Mouse (Mus musculus) kidney, adult 8-10 months (tissue): ENCODE measurements at regions not wholly inside any gene's neighbourhood (a gene's known extent, or its start where the extent isn't known, plus 50 kb on each side); places are given as distances from the start of the nearest gene placed in this dataset.
"Not testable (repeated sequence)": the region's sequence is repeated elsewhere in the genome, so short reads cannot be mapped to it uniquely, and the experiment has no call there.

Experiments
- DNase-seq, 2 experiments: peaks; one replicate each; pipeline ENCODE4 v3.0.0; 2022

DNA sequence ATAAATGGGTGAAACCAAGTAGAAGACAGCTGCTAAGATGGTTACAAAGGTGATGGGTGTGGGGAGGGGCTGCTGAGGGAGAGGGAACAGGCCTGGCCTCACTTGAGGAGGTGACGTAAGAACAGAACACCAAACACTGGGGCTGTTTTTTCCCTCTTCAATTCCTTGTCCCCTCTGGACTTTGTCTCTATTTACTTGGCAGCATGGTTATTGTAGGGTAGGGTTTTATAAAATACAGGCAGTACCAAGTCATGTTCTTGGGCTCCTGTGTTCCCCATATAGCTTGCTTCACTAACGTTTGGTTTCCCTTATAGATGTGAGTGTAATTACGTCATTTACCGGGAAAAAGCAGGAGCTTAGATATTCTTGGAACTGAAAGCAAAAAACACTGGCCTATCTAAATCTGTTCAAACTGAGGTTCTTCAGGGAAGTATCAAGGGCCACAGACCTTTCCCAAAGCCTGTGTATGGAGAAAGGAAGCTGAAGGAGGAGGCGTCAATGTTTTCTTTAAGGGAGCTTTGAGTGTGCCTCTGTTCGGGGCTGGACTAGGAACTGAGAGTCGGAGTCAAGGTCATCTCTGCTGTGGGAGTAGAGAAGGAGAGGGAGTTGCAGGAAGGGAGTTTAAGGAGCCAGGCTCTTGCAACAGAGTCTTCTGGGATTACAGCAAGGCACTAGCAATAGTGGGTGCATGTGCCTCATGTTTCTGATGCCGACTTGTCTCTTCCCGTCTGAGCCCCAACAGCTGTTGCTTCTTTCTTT lies 85.1 kb upstream of the Atp1b1 start:
- no peak for DNase-seq

DNA sequence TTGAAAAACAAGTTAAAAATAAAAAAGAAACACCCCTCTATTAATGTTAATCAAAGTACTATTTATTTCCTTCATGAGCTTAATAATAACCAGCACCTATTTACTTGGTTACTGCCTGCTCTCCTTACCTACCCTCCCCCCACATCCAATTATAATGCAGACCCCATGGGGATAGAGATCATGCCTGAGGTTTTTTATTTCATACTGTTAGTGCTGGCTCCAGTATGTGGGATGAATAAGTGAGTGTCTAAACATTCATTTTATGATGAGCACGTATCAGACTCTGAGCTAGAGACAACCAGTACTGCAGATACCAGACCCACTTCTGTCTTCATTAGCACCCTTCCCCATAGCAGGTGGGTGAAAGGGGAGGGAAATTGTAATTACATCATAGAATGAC lies 83.6 kb upstream of the Atp1b1 start:
- no peak for DNase-seq

DNA sequence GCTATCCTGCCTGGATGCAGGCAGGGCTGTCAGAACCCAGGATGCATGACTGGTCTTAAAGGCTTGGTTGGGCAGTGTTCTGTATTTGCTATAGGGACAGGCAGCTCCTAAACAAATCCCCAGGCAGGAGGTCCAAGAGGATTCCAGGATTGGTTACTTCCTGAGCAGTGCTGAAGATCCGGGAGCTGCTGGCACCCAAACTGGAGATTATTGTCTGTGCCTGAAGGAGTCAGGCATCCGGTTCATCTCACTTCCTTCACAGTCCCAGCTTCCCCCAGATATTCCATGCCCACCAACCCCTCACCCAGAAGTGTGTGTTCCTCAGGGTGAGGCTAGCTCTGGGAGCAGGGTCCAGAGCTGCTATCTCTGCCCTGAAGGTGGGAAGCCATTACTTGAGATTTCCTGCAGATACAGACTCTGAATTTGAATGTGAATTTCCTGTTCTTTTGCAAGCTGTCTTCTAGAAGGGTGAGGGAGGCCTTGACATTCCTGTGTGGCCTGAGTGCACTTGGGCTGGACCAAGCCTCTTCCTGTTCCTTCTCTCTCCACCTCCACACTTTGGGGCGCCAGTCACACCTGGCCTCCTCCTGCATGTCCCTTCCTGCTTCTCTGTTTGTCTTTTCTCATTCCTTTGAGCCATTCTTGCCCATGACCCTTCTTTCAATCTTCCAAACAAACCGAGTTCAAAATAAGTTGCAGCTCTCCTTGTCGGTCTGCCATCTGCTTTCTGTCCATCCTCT lies 80.3 kb upstream of the Atp1b1 start:
- DNase-seq, result no peak

DNA sequence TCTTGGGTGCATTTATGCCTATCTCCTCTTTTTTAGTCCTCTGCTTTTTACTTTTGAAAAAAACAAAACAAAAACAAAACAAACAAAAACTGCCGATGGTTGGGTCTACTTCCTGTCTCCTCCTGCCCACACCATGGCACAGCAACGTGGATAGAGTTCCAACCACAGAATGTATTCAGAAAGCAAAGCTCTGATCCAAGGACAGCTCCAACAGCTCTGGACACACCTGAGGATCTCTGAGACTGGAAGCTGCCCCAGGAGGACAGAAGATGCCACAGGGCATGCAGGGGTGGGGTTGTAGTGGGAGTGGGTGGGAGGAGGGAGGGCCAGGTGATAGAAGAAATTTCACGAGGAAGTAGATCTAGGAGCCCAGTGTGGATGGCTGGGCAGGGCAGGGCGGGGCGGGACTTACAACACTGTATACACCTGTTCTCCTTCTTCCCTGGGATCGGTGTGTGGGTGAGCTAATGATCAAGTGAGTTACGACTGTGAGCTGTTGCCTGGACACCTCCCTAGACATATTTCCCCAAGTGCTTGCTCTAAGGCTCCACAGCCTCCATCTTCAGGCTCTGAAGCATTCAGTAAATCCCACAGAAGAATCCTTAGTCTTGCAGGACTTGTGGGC lies 79.3 kb upstream of the Atp1b1 start:
- no peak for DNase-seq

DNA sequence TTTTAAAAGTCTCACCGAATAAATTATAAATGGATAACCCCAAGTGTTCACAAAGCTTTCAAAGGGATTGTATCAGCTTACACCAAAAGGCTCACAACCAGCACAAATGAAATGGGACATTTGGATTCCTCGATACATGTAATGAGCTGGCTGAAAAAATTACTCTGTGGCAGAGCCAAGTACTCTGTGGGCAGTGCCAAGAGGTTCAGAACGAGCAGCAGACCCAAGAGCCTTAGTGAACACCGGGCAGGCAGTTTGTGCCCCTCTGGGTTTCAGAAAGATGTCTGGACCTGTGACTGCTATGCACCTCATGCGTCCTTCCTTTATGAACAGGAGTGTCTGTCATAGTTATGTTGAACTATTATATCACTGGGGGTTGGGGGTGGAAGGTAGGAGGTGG lies 74.0 kb upstream of the Atp1b1 start:
- no peak for DNase-seq

DNA sequence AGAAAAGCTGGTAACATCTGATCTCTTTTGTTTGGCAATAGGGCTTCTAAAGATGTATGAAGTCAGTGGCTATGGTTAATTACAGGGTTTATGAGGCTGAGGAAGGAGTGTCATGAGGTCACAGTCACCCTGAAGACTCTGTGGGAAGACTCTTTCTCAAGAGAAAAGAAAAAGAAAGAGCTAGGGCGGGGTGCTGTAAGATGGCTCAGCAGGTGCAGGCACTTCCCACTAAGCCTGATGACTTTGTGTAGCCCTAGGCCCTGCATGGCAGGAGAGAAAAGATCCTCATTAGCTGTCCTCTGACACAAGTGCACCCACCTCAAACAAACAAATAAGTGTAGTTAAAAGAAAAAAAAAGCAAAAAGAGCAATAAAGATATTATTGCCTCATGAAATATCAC lies 73.6 kb upstream of the Atp1b1 start:
- no peak for DNase-seq

DNA sequence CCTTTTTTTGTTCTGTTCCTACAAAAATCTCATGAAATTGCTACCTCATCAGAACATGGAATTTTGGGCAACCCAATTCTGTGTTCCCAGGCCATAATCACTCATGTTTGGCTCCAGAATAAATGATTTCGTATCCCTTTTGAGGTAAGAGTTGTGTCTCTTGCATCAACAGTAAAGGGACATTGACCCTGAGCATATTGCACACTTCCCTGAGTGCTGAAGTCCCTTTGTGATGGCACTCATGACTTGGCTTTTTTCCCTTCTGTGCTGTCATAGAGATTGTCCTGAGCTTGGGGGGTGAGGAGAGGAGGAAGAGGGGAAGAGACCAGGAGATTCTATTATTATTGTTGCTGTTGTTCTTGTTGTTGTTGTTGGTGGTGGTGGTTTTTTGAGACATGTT lies 68.6 kb upstream of the Atp1b1 start:
- no peak for DNase-seq

- DNase-seq, result no peak
These were observed 64.4 kb upstream of the Atp1b1 start for GRCm38 (mm10) chr1:164522377-164523150.

DNA sequence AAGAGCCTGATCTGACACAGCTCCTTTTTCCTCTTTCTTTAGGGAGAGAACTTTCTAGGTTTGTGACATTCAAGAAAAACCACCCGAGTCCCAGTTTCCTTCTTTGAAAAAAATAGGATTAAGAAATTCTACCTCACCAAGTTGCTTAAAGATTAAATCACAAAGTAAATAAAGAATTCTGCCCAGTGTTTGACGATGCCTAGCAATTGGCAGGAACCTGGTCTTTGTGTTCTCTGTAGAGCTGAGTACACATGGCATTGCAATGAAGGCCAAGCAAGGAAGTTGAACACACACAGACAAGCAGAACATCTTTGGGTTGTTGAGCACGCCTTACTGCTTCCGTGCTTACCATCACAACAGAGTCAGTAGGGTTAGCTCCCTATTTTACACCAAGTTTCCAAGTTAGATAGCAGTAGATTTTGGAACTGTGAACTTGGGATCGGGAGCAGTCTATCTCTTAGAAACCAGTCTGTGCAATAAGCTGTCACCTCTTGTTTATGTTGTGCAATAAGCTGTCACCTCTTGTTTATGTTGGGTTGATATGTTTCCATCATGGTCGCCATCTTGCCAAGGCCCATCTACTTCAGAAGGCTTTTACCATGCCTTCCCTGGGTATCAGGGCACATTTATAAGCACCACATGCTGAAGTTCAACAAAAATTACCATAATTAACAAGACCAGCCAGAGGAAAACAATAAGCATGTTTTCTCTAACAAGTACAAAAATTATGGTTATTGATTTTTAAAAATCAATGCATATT lies 63.4 kb upstream of the Atp1b1 start:
- no peak for DNase-seq

DNA sequence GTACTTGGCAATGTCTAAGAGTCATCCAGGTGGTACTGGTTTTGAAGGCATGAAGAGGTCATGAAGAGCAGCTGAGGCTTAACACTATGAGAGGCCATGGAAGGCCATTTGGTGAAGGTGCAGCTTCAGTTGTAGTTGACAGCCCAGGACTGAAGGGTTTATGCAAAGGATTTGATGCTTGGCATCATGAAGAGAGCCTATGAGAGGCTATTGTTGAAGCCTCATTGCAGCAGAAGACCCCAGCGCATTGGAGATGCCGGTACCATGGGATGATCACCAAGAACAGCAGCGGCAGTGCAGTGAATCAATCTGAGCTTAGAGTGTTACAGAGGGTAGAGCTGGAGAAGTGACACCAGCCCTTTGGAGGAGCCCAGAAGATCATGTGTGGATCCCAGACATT lies 60.7 kb upstream of the Atp1b1 start:
- no peak for DNase-seq

DNA sequence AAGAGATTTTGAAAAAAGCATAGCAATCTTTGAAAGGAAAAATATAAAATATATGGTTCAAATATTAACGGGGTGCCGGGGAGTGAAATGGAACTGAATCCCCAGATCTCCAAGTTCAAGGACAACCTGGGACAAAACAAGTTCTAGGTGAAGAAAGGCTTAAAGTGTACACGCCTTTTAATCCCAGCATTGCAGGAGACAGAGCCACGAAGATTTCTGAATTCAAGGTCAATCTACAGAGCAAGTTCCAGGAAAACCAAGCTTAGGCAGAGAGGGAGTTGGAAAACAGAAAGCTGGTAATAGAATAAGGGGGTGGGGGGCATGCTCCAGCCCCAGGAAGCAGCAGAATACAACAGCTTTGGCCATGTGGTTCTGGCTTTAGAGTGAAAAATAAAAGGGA lies 60.2 kb upstream of the Atp1b1 start:
- DNase-seq, result no peak

DNA sequence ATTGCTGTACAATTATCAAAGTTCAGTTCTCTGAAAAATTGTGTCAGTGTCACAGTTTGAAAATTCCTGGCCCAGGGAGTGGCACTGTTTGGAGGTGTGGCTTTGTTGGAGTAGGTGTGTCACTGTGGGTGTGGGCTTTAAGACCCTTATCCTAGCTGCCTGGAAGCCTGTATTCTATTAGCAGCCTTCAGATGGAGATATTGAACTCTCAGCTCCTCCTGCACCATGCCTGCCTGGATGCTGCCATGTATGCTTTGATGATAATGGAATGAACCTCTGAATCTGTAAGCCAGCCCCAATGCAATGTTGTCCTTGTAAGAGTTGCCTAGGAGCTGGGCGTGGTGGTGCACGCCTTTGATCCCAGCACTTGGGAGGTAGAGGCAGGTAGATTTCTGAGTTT lies 59.2 kb upstream of the Atp1b1 start:
- not testable (repeated sequence) for DNase-seq

- no peak for DNase-seq
These were observed 53.7 kb upstream of the Atp1b1 start for GRCm38 (mm10) chr1:164511628-164512385.

DNA sequence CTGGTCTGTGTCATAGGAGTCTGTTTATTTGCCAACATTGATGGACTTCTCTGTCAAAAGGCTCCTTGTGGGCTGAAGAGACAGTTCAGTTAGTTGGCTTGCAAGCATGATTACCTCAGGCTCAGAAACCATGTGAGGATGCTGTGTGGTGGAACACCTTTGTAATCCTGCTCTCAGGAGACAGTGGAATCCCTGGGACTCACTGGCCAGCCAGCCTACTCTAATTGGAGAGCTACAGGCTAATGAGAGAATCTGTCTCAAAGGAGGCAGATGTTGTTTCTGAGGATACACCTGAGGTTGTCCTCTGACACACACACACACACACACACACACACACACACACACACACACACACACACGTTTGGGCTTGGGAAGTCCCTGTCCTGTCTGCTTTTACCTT lies 51.1 kb upstream of the Atp1b1 start:
- DNase-seq, result no peak

DNA sequence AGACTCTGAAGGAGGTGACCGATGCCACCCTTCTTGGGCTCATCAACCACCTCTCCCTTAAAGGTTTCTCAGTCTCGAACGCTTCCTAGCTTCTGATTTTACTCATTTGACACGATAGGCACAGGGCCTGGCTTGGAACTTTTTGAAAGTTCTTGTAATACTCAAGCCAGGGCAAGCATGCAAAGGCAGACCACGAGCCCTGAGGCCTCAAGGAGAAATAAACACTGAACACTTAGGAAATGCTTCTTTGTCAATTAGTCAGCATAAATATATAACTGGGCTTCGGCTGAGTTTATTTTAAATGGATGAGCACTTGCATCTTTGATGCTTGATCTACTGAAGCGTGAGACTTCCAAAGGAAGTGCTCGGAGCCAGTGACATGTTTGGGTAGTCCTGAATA lies 50.4 kb upstream of the Atp1b1 start:
- no peak for DNase-seq

DNA sequence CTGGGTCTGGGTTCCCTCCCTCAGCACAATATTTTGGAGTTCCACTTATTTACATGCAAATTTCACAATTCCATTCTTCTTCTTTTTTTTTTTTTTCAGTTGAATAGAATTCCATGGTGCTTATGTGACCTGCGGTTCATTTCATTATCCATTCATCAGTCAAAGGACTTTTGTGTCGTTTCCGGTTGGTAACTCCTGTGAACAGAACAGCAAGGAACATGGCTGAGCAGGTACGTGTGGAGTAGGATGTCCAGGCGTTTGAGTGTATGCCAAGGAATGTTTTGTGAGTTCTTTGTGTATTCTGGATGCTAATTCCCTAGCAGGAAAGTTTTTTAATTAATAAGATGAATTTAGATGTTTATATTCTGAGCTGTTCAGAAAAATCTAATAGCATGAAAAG lies 50.0 kb upstream of the Atp1b1 start:
- no peak for DNase-seq
